Mouse (Mus musculus) megakaryocyte, embryonic 14.5 days (primary cell): ENCODE data around the gene Sgta.

Experiments
- FLI1 ChIP-seq: IDR thresholded peaks from 2 replicates; pipeline ENCODE4 v1.6.1; 2012; ENCODE audit warnings: low read length, inconsistent platforms, mixed read lengths
- GATA1 ChIP-seq: IDR thresholded peaks from 3 replicates; pipeline ENCODE4 v1.6.1; 2012; ENCODE audit warnings: mixed read lengths, low read length, inconsistent platforms, borderline replicate concordance

GRCm38 (mm10) chr10:81024346-81024937, 35.5 kb downstream of the Sgta start:
- no peak for TF ChIP-seq GATA1
- no peak for TF ChIP-seq FLI1
